Mouse (Mus musculus): ENCODE measurements around the gene Med1. TPM values are rescaled to one million over a fixed set of nuclear protein-coding genes. Genes with fewer than 3 reads are reported as not detected.
A peak's percentile ranks its signal among the peaks of the same experiment; 100 is the strongest.

Gene Med1
- polyA plus RNA-seq, 1 experiment from 2014 or later, result 49.2 TPM

DNA sequence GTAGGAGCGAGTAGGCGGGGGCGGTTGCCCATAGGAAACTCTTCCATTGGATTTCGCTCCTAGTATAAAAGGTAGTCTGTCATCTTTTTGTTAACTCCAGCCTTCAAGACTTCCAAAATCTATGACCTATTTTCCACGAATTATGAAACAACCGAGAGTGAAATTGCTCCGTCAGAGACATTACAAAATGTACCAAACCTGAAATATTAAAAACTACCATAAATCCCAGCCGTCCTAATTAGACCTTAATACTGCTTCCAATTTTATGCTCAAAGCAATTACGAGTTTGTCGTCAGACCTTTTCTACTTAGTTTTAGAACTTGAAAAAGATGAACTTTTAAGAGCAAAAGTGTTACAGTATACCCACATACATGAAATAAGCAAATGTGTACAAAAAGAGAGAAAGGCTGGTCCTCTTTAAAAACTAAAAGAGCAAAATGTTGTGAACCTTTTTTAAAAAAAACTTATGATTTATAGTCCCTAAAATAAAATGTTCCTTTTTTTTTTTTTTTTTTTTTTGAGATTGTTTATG, 42.4 kb downstream of the Med1 start:
- no peak overlapping the region for H3K9ac ChIP-seq (ENCODE audit: low read length)
- peaks cover 8% of the 10 kb centered on the region for H3K36me3 ChIP-seq (ENCODE audit: control insufficient read depth, insufficient read depth)
- peaks cover 16% of the 10 kb centered on the region for H3K4me1 ChIP-seq (ENCODE audit: control insufficient read depth, insufficient read depth, low read length)
- no peaks in the 10 kb centered on the region for H3K9me3 ChIP-seq (replicated peaks; ENCODE audit: control insufficient read depth, low read length)
- no peaks in the 10 kb centered on the region for H3K27me3 ChIP-seq (ENCODE audit: control insufficient read depth, insufficient read depth, low read length)
- 8% methylated on average over 10 of the region's 10 CpGs for WGBS
- peak overlapping the region; percentile 96 for H3K4me3 ChIP-seq (ENCODE audit: low read length)
- ATAC-seq (replicated peaks; ENCODE audit: extremely low read depth, insufficient read depth, low FRiP score), result no peak
- H3K4me2 ChIP-seq (ENCODE audit: low read depth, low read length), result peak overlapping the region; percentile 96
- H3K27ac ChIP-seq (ENCODE audit: low read length), result no peak overlapping the region

DNA sequence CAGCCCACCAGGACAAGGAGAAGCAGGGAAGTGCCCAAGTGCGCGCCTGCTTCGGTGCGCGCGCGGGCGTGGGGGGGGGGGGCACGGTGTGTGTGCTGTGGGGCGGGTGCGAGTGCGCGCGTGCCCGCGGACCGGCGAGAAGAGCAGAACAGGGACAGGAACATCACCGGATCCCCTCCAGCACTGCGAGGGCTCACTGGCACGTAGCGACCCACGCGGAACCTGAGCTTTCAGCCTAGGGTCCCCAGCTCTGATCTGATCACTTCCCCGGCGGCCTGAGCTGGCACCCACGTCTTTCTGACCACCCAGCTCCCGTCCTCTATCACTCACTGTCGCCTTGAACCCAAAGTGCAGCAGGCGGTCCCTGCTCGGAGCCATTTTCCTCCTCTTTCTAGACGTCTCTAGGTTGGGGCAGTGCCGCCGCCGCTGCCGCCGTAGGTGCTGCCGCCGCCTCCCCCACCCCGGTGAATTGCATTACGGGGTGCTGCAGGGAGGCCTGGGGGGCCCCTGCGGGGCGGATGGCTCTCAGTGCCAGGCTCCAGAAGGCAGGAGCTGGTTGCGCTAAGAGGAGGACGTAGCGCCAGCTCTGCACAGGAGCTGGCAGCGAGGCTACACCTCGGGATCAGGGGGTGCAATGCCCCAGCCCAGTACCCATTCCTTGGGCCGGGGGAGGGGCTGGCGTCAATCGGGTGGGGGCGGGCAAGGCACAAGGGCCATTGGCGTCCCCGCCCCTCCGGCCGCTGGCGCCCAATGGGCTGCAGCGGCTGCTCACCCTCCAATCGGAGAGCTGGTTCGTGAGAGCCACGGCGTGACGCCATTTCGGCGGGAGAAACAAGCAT, 43.1 kb downstream of the Med1 start, which contains the start of gene Fbxl20:
TSS of gene Fbxl20 (minus strand) at position 618 of the 839 bp plus-strand sequence.
- peak within 1 kb of the TSS; percentile 96 for H3K4me3 ChIP-seq (ENCODE audit: low read length)
- no peaks in the 10 kb centered on the region for H3K9me3 ChIP-seq (replicated peaks; ENCODE audit: control insufficient read depth, low read length)
- under 1% methylated on average over 60 of the region's 65 CpGs for WGBS
- H3K4me1 ChIP-seq (ENCODE audit: control insufficient read depth, insufficient read depth, low read length), result peaks cover 16% of the 10 kb centered on the region
- peak; percentile 88 for ATAC-seq (replicated peaks; ENCODE audit: extremely low read depth, insufficient read depth, low FRiP score)
- H3K27ac ChIP-seq (ENCODE audit: low read length), result peak within 1 kb of the TSS; percentile 92
- H3K27me3 ChIP-seq (ENCODE audit: control insufficient read depth, insufficient read depth, low read length), result no peaks in the 10 kb centered on the region
- H3K4me2 ChIP-seq (ENCODE audit: low read depth, low read length), result peak within 1 kb of the TSS; percentile 96
- H3K9ac ChIP-seq (ENCODE audit: low read length), result peak within 1 kb of the TSS; percentile 92
- peaks cover 2% of the 10 kb centered on the region for H3K36me3 ChIP-seq (ENCODE audit: control insufficient read depth, insufficient read depth)

DNA sequence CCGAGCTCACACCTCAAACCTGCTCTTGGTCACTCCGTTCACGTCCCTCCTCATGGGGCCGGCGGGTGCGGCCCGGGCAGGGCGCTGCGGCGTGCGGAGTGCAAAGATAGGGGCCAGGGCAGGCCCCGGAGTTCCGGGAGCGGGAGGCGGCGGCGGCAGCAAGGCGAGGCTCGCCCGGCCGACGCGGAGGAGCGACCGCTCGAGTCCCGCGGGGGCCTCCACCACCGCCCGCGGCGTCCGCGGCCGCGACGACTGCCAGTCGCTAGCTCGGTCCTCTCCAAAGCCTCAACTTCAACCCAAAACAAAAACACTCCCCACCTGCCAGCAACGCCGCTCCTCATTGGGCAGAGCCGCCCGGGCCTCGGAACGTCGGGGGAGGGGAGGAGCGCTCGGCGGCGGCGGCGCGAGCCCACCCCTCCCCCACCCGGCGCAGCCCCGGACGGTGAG, 43.8 kb downstream of the Med1 start:
- H3K9me3 ChIP-seq (replicated peaks; ENCODE audit: control insufficient read depth, low read length), result no peaks in the 10 kb centered on the region
- WGBS, result 1% methylated on average over 50 of the region's 57 CpGs
- H3K4me2 ChIP-seq (ENCODE audit: low read depth, low read length), result peak overlapping the region; percentile 96
- no peaks in the 10 kb centered on the region for H3K27me3 ChIP-seq (ENCODE audit: control insufficient read depth, insufficient read depth, low read length)
- peak; percentile 89 for ATAC-seq (replicated peaks; ENCODE audit: extremely low read depth, insufficient read depth, low FRiP score)
- peak overlapping the region; percentile 92 for H3K9ac ChIP-seq (ENCODE audit: low read length)
- peak overlapping the region; percentile 92 for H3K27ac ChIP-seq (ENCODE audit: low read length)
- H3K4me3 ChIP-seq (ENCODE audit: low read length), result peak overlapping the region; percentile 96
- no peaks in the 10 kb centered on the region for H3K36me3 ChIP-seq (ENCODE audit: control insufficient read depth, insufficient read depth)
- H3K4me1 ChIP-seq (ENCODE audit: control insufficient read depth, insufficient read depth, low read length), result peaks cover 16% of the 10 kb centered on the region

DNA sequence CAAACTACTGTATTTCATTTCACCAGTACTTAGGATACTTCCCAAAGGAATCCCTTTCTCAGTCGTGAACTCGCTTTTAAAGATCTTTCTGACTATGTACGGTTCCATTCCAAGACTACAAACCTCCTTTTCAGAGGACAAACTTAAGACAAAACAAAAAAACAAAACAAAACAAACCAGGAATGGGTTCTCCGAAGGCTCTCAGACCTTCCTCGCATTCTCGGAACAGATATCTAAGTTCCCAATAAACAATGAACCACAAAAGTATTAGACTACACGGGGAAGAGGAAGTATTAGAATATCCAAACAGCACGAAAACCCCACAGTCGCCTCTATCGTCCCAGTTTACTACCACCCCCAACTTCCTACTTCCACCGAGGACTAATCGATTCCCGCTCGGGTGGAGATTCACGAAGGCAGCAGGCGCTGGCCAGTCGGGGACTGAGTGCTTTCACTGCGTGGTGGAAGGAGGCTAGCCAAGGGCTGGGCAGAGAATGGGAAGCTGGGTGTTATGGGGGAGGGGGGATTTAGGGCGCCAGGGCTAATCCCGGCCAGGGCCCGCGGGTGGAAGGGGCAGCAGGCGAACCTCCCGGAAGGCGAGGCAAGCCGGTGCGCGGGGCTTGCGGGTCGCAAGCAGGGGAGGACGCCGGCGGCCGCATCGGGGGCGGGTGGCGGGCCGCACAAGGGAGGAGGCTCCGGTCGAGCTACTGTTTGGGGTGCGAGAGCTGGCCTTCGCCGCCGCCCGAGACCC, 44.4 kb downstream of the Med1 start:
- H3K27ac ChIP-seq (ENCODE audit: low read length), result peak overlapping the region; percentile 92
- ATAC-seq (replicated peaks; ENCODE audit: extremely low read depth, insufficient read depth, low FRiP score), result no peak
- peaks cover 16% of the 10 kb centered on the region for H3K4me1 ChIP-seq (ENCODE audit: control insufficient read depth, insufficient read depth, low read length)
- H3K9me3 ChIP-seq (replicated peaks; ENCODE audit: control insufficient read depth, low read length), result no peaks in the 10 kb centered on the region
- H3K9ac ChIP-seq (ENCODE audit: low read length), result peak overlapping the region; percentile 92
- no peaks in the 10 kb centered on the region for H3K27me3 ChIP-seq (ENCODE audit: control insufficient read depth, insufficient read depth, low read length)
- H3K36me3 ChIP-seq (ENCODE audit: control insufficient read depth, insufficient read depth), result no peaks in the 10 kb centered on the region
- peak overlapping the region; percentile 95 for H3K4me2 ChIP-seq (ENCODE audit: low read depth, low read length)
- under 1% methylated on average over 43 of the region's 45 CpGs for WGBS
- peak overlapping the region; percentile 96 for H3K4me3 ChIP-seq (ENCODE audit: low read length)

DNA sequence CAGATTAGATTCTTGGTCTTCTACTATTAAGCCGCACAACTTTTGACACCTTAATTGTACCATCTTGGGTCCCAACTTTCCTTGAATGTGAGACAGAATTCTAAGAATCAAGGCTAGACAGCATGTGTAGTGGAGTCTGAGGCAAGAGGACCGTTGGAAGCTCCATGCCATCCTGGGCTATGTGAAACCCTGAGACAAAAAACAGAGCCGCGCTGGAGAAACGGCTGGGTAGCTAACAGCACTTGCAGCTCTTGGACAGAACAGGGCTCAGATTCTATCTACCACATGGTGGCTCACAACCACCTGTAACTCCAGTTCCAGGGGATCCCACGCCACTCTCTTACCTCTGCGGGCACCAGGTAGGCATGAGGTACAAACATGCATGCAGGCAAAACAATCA, 47.2 kb downstream of the Med1 start:
- Histone ChIP-seq H3K4me3 (ENCODE audit: low read length) (no peak overlapping the region), H3K36me3 (ENCODE audit: control insufficient read depth, insufficient read depth) (no peaks in the 10 kb centered on the region), H3K9ac (ENCODE audit: low read length) (no peak overlapping the region), H3K9me3 (replicated peaks; ENCODE audit: control insufficient read depth, low read length) (no peaks in the 10 kb centered on the region), H3K4me2 (ENCODE audit: low read depth, low read length) (no peak overlapping the region), H3K27ac (ENCODE audit: low read length) (no peak overlapping the region), H3K27me3 (ENCODE audit: control insufficient read depth, insufficient read depth, low read length) (no peaks in the 10 kb centered on the region), H3K4me1 (ENCODE audit: control insufficient read depth, insufficient read depth, low read length) (peaks cover 16% of the 10 kb centered on the region)
- WGBS, result 71% methylated on average over 7 of the region's 7 CpGs
- ATAC-seq (replicated peaks; ENCODE audit: extremely low read depth, insufficient read depth, low FRiP score), result no peak

DNA sequence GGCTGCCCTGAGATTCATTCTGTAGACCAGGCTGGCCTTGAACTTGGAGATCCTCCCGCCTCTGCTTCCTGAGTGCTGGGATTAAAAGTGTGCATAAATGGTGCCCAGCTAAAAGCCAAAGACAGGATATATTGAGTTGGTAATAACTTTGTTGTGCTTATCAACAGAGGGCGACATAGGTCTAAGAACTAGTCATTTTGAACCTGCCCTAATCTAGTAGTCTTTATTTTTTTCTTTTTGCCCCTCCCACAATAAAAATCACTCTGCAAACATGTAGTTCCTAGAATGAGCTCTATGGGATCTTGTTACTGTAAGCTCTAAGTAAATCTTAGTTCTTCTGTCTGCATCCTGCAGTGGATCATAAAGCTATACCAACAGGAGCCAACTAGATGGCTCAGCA, 50.5 kb downstream of the Med1 start:
- H3K4me2 ChIP-seq (ENCODE audit: low read depth, low read length), result no peak overlapping the region
- H3K4me1 ChIP-seq (ENCODE audit: control insufficient read depth, insufficient read depth, low read length), result peaks cover 12% of the 10 kb centered on the region
- no peak overlapping the region for H3K4me3 ChIP-seq (ENCODE audit: low read length)
- no peaks in the 10 kb centered on the region for H3K36me3 ChIP-seq (ENCODE audit: control insufficient read depth, insufficient read depth)
- H3K9ac ChIP-seq (ENCODE audit: low read length), result no peak overlapping the region
- 79% methylated on average over 2 of the region's 2 CpGs for WGBS
- H3K27me3 ChIP-seq (ENCODE audit: control insufficient read depth, insufficient read depth, low read length), result no peaks in the 10 kb centered on the region
- no peak for ATAC-seq (replicated peaks; ENCODE audit: extremely low read depth, insufficient read depth, low FRiP score)
- no peak overlapping the region for H3K27ac ChIP-seq (ENCODE audit: low read length)
- H3K9me3 ChIP-seq (replicated peaks; ENCODE audit: control insufficient read depth, low read length), result no peaks in the 10 kb centered on the region

DNA sequence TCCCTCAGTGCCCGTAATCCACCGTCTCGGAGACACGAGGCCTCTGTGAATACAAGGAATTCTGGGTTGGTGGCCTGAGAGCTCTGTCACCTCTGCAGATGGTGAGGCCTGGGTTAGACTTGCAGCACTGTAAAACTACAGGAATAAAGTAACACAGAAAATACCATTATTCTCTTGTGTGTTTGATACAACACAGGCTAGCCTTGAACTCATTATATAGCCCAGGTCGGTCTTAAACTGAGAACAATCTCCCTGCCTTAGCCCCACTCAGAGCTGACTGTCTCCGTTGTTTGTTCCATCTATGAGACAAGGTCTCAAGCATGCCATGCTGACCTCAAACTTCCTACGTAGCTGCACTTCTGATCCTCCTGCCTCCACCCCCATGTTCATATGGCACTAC, 54.2 kb downstream of the Med1 start:
- Histone ChIP-seq H3K4me3 (ENCODE audit: low read length) (no peak overlapping the region), H3K9ac (ENCODE audit: low read length) (peak overlapping the region; percentile 42), H3K9me3 (replicated peaks; ENCODE audit: control insufficient read depth, low read length) (no peaks in the 10 kb centered on the region), H3K36me3 (ENCODE audit: control insufficient read depth, insufficient read depth) (no peaks in the 10 kb centered on the region), H3K4me1 (ENCODE audit: control insufficient read depth, insufficient read depth, low read length) (peaks cover 16% of the 10 kb centered on the region), H3K27me3 (ENCODE audit: control insufficient read depth, insufficient read depth, low read length) (no peaks in the 10 kb centered on the region), H3K27ac (ENCODE audit: low read length) (peak overlapping the region; percentile 58), H3K4me2 (ENCODE audit: low read depth, low read length) (no peak overlapping the region)
- WGBS, result 46% methylated on average over 7 of the region's 7 CpGs
- ATAC-seq (replicated peaks; ENCODE audit: extremely low read depth, insufficient read depth, low FRiP score), result no peak

DNA sequence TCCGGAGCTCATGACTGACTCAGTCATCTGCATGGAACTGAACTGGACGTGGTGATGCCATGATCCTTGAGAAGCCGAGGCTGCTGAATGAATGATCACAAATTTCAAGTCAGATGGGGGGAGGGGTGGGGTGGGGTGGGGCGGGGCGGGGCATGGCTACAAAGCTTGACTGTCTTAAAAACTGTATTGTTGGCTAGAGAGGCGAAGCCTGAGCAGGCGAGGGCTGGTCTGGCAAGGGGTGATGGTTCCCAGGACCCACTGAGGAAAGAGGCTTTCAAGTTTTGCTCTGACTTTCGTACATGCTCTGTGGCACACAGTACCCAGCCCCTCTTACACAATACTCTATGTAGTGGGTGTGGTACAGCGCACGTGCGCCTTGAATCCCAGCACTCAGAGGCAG, 55.3 kb downstream of the Med1 start:
- Histone ChIP-seq H3K4me3 (ENCODE audit: low read length) (no peak overlapping the region), H3K36me3 (ENCODE audit: control insufficient read depth, insufficient read depth) (no peaks in the 10 kb centered on the region), H3K9ac (ENCODE audit: low read length) (no peak overlapping the region), H3K27ac (ENCODE audit: low read length) (no peak overlapping the region), H3K27me3 (ENCODE audit: control insufficient read depth, insufficient read depth, low read length) (no peaks in the 10 kb centered on the region), H3K9me3 (replicated peaks; ENCODE audit: control insufficient read depth, low read length) (no peaks in the 10 kb centered on the region), H3K4me2 (ENCODE audit: low read depth, low read length) (no peak overlapping the region), H3K4me1 (ENCODE audit: control insufficient read depth, insufficient read depth, low read length) (peaks cover 16% of the 10 kb centered on the region)
- ATAC-seq (replicated peaks; ENCODE audit: extremely low read depth, insufficient read depth, low FRiP score), result no peak
- 91% methylated on average over 11 of the region's 11 CpGs for WGBS

DNA sequence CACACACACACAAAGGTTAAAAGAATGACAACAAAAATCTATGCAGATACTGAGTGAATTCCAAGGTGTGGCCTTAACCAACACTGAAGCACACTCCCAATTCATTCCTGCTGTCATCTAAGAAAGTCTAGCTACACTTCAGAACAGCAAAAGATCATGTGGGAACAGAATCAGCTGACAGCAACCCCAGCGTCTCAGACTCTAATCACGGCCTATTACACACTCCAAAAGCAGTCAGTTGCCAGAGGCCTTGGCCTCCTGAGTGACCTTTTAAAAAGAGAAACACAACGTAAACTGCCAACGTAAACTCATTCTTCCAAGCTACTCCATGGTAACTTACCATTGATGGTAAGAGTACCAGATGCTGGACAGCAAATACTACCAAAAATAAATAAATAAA, 58.1 kb downstream of the Med1 start:
- Histone ChIP-seq H3K4me2 (ENCODE audit: low read depth, low read length) (no peak overlapping the region), H3K27me3 (ENCODE audit: control insufficient read depth, insufficient read depth, low read length) (no peaks in the 10 kb centered on the region), H3K9ac (ENCODE audit: low read length) (no peak overlapping the region), H3K4me3 (ENCODE audit: low read length) (no peak overlapping the region), H3K9me3 (replicated peaks; ENCODE audit: control insufficient read depth, low read length) (no peaks in the 10 kb centered on the region), H3K36me3 (ENCODE audit: control insufficient read depth, insufficient read depth) (no peaks in the 10 kb centered on the region), H3K27ac (ENCODE audit: low read length) (no peak overlapping the region), H3K4me1 (ENCODE audit: control insufficient read depth, insufficient read depth, low read length) (peaks cover 16% of the 10 kb centered on the region)
- WGBS, result 38% methylated on average over 4 of the region's 4 CpGs
- no peak for ATAC-seq (replicated peaks; ENCODE audit: extremely low read depth, insufficient read depth, low FRiP score)

All from heart, embryonic 16.5 days (tissue).